Mouse (Mus musculus): ENCODE results near the gene Lgr4. TPM values are rescaled to one million over a fixed set of nuclear protein-coding genes. Genes with fewer than 3 reads are reported as not detected.

Lgr4 gene
- polyA plus RNA-seq, 1 experiment: 0.04 TPM

DNA sequence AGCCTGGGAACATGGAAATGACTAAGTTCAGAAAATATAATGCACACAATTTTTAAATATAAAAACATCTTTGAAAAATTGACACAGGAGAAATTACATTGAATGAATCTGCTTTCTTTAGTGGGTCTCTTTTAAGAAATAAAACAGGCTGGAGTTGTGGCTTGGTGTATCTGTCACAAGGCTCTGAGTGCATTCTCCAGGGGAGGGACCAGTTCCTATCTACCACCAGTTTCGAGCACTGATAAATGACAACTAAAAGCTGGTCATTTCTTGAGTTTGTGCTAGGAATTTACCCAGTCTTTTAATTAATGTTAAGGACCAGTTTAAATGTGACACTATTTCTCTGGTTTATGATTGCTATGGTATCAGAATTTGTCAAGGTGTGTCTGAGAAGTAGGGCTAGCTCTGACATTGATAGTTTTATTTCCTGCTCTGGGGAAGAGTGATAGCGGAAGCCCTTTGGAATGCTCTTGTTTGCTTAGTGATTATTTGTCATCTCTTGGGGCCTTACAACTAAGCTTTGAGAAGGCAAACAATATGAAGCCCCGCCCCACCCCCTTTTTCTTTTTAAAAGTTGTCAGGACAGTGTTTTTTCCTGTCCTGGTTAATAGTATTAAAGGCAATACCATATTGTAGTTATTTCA lies 88.3 kb downstream of the Lgr4 start:
- no peak overlapping the region for H3K4me3 ChIP-seq (replicated peaks)
- no peaks in the 10 kb centered on the region for H3K27me3 ChIP-seq (ENCODE audit: control insufficient read depth)
- H3K9me3 ChIP-seq (ENCODE audit: control insufficient read depth, low read length): no peaks in the 10 kb centered on the region
- peaks cover 47% of the 10 kb centered on the region for H3K36me3 ChIP-seq (ENCODE audit: control insufficient read depth)
- peaks cover 48% of the 10 kb centered on the region for H3K4me1 ChIP-seq (ENCODE audit: control insufficient read depth)
- TF ChIP-seq GATA1 (IDR thresholded peaks at IDR 0.05; ENCODE audit: low read length) (no peak), TAL1 (IDR thresholded peaks at IDR 0.05; ENCODE audit: low read length) (no peak)

DNA sequence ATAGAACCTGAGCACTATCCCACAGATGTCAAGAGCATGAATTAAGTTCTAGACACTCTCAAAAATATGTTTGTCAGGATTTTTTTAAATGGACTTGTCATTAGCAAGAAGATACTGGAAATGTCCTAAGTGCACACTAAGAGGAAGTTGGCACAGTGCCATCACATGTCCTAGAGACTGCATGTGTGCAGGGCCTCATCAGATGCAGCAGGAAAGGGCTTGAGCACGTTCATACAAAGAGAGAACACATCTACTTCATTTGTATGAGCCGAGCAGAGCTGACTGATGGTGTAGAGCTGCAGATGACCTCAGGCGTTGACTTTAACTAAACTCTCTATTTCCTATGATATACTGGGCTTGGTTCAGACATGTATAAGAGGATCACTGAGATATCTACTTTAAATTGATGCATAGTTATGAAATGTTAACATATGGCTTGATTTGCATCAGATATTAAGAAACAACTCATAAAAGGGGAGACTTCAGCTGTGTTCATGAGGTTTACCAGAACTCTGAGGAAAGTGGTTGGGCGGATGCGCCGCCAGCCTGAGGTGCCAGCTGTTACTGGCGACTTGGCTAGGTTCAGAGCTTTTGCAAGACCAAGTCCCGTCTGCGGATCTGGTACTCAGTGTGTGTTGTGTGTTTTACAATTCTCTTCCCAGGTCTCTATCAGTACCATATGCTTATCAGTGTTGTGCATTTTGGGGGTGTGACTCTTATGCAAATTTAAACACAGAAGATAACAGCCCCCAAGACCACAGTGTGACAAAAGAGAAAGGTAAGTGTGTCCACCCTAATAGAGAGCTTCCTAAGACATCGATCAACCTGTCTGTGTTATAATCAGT lies 90.2 kb downstream of the Lgr4 start:
- H3K9me3 ChIP-seq (ENCODE audit: control insufficient read depth, low read length): no peaks in the 10 kb centered on the region
- no peaks in the 10 kb centered on the region for H3K27me3 ChIP-seq (ENCODE audit: control insufficient read depth)
- TF ChIP-seq GATA1 (IDR thresholded peaks at IDR 0.05; ENCODE audit: low read length) (peak; percentile 47; the same call in 1 of the 2 replicates), TAL1 (IDR thresholded peaks at IDR 0.05; ENCODE audit: low read length) (peak; percentile 35; the same call in 1 of the 3 replicates)
- peaks cover 48% of the 10 kb centered on the region for H3K4me1 ChIP-seq (ENCODE audit: control insufficient read depth)
- H3K36me3 ChIP-seq (ENCODE audit: control insufficient read depth): peaks cover 47% of the 10 kb centered on the region
- H3K4me3 ChIP-seq (replicated peaks): peak overlapping the region; percentile 21

DNA sequence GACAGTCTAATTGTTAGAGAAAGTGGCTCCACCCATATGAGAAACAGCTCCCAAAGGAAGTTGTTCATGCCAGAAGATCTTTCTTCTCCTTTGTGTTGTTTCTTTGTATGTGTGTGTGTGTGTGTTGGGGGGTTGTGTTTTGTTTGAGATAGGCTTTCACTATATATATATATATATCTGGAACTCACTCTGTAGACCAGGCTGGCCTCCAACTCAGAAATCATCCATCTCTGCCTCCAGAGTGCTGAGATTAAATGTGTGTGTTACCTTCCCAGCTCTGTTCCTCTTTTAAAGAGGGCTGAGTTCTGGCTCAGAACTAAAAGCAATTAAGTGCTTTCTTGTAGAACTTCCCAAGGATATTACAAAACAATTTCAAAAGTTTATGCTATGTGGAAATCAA lies 92.0 kb downstream of the Lgr4 start:
- TF ChIP-seq TAL1 (IDR thresholded peaks at IDR 0.05; ENCODE audit: low read length) (no peak), GATA1 (IDR thresholded peaks at IDR 0.05; ENCODE audit: low read length) (no peak)
- Histone ChIP-seq H3K27me3 (ENCODE audit: control insufficient read depth) (no peaks in the 10 kb centered on the region), H3K4me3 (replicated peaks) (no peak overlapping the region), H3K9me3 (ENCODE audit: control insufficient read depth, low read length) (no peaks in the 10 kb centered on the region), H3K36me3 (ENCODE audit: control insufficient read depth) (peaks cover 53% of the 10 kb centered on the region), H3K4me1 (ENCODE audit: control insufficient read depth) (peaks cover 48% of the 10 kb centered on the region)

DNA sequence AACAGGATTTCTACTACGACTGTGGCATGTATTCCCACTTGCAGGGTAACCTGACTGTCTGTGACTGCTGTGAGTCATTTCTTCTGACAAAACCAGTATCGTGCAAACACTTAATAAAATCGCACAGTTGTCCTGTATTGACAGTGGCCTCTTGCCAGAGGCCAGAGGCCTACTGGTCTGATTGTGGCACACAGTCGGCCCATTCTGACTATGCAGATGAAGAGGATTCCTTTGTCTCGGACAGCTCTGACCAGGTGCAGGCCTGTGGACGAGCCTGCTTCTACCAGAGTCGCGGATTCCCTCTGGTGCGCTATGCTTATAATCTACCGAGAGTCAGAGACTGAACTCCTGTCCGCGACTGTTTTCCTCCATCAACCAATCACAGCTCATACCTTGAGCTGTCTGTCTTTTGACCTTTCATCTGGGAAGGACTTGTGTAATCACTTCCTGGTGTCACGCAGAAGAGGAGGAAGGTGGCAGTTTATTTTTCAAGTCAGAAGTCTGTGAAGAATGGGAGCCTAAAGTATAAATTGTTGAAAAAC lies 94.8 kb downstream of the Lgr4 start:
- H3K9me3 ChIP-seq (ENCODE audit: control insufficient read depth, low read length): no peaks in the 10 kb centered on the region

DNA sequence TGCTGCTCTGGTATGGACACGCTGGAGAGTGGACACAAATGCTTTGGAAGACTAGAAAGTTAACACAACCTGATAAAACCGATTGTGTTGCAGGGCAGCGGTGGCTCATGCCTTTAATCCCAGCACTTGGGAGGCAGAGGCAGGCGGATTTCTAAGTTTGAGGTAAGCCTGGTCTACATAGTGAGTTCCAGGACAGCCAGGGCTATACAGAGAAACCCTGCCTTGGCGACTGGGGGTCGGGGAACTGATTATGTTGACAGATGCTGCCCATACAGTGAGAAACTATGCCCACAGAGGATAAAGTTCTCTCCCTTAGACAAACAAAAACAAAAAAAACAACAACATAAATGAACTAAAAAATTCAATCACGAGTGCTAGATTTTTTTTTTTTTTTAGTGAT lies 99.6 kb downstream of the Lgr4 start:
- H3K4me3 ChIP-seq (replicated peaks): peak overlapping the region; percentile 95
- peaks cover 42% of the 10 kb centered on the region for H3K36me3 ChIP-seq (ENCODE audit: control insufficient read depth)
- no peaks in the 10 kb centered on the region for H3K27me3 ChIP-seq (ENCODE audit: control insufficient read depth)
- no peaks in the 10 kb centered on the region for H3K9me3 ChIP-seq (ENCODE audit: control insufficient read depth, low read length)
- H3K4me1 ChIP-seq (ENCODE audit: control insufficient read depth): peaks cover 45% of the 10 kb centered on the region
- TF ChIP-seq TAL1 (IDR thresholded peaks at IDR 0.05; ENCODE audit: low read length) (no peak), GATA1 (IDR thresholded peaks at IDR 0.05; ENCODE audit: low read length) (no peak)

More for the DNA sequence above, 94.8 kb downstream of the Lgr4 start:
- H3K27me3 ChIP-seq (ENCODE audit: control insufficient read depth): no peaks in the 10 kb centered on the region
- H3K36me3 ChIP-seq (ENCODE audit: control insufficient read depth): peaks cover 40% of the 10 kb centered on the region
- no peak overlapping the region for H3K4me3 ChIP-seq (replicated peaks)
- peaks cover 33% of the 10 kb centered on the region for H3K4me1 ChIP-seq (ENCODE audit: control insufficient read depth)
- TF ChIP-seq TAL1 (IDR thresholded peaks at IDR 0.05; ENCODE audit: low read length) (no peak), GATA1 (IDR thresholded peaks at IDR 0.05; ENCODE audit: low read length) (no peak)

DNA sequence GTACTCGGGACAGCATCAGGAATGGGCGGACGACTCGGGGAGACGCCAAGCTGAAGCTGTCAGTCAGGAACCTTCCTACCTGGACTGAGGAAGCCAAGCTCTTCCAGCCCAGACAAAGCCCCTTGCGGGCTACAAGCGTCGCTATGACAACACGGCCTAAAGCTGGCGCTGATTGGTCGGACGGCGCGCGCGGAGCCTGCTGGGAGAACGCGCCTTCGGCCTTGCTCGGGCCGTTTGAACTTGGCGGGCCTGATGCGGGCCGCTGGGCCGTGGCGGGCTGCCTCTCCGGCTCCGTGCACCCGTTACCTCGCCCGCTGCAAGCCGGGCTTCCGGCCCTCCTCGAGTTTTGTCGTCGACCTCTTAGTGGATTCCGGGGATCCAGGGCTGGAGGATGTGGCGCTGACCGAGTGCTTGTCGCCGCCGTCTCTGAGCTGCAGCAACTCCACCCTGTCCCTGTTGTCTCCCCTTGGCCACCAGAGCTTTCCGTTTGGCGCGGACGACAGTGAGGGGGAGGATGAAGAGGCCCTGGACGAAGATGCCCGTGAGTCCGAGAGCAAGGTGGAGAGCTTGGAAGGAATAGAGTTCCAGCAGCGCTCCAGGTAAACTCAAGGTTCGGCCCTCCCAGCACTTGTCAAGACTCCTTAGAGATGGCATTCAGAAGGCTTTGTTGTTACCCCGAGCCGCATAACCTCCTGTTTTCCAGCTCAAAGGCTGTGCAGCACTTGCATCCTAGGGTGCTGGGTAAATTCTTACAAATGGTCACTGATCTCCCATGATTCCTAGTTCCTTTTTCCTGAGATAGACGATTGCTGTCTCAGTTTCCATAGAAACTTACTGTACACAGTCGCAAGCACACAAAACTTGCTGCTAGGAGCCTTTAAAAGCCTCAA lies 100.4 kb downstream of the Lgr4 start, which contains the start of gene Ccdc34:
Ccdc34 (plus strand) TSS at position 202 of the 890 bp plus-strand sequence.
- Histone ChIP-seq H3K4me1 (ENCODE audit: control insufficient read depth) (peaks cover 45% of the 10 kb centered on the region), H3K27me3 (ENCODE audit: control insufficient read depth) (no peaks in the 10 kb centered on the region), H3K36me3 (ENCODE audit: control insufficient read depth) (peaks cover 45% of the 10 kb centered on the region), H3K9me3 (ENCODE audit: control insufficient read depth, low read length) (no peaks in the 10 kb centered on the region), H3K4me3 (replicated peaks) (peak within 1 kb of the TSS; percentile 95)
- TF ChIP-seq GATA1 (IDR thresholded peaks at IDR 0.05; ENCODE audit: low read length) (no peak), TAL1 (IDR thresholded peaks at IDR 0.05; ENCODE audit: low read length) (no peak)

DNA sequence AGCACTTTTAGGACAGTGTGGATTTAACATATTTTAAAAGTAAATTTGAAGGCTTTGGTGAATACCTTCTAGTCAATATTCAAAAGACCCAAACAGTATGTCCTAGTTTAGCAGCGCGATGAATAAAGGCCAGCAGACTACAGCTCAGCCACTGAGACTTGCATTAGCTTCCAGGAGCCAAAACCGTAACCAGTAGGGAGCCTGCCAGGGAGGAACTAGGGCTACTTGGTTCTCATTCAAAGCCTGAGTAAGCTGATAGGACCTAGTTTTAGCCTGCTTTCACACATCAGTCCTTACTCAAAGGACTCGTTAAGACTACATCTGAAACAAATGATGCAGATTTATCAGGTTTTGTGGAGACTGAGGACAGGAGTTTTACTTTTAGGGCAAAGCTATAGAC lies 102.2 kb downstream of the Lgr4 start:
- Histone ChIP-seq H3K4me3 (replicated peaks) (peak overlapping the region; percentile 95), H3K9me3 (ENCODE audit: control insufficient read depth, low read length) (no peaks in the 10 kb centered on the region), H3K4me1 (ENCODE audit: control insufficient read depth) (peaks cover 45% of the 10 kb centered on the region), H3K36me3 (ENCODE audit: control insufficient read depth) (peaks cover 47% of the 10 kb centered on the region), H3K27me3 (ENCODE audit: control insufficient read depth) (no peaks in the 10 kb centered on the region)
- TF ChIP-seq TAL1 (IDR thresholded peaks at IDR 0.05; ENCODE audit: low read length) (no peak), GATA1 (IDR thresholded peaks at IDR 0.05; ENCODE audit: low read length) (no peak)

DNA sequence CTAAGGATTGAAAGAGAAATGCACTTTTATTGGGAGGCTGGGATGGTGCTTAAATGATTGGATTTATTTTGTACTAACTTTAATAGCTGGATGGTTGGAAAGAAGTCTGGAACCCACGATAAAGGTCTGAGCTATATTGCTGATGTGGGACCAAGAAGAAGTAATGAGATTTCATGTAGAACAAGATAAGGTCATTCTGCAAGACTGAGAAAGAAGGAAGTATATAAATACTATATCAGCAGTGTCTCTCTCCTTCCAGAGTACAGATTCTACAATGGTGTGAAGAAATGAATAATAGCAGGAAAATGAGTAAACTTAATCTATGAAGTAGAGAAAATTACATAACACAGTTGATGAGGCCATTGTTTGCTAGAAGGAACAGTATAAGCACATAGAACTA lies 103.0 kb downstream of the Lgr4 start:
- H3K4me1 ChIP-seq (ENCODE audit: control insufficient read depth): peaks cover 41% of the 10 kb centered on the region
- H3K9me3 ChIP-seq (ENCODE audit: control insufficient read depth, low read length): no peaks in the 10 kb centered on the region
- no peaks in the 10 kb centered on the region for H3K27me3 ChIP-seq (ENCODE audit: control insufficient read depth)
- peaks cover 47% of the 10 kb centered on the region for H3K36me3 ChIP-seq (ENCODE audit: control insufficient read depth)
- no peak for TF ChIP-seq TAL1 (IDR thresholded peaks at IDR 0.05; ENCODE audit: low read length)
- no peak for TF ChIP-seq GATA1 (IDR thresholded peaks at IDR 0.05; ENCODE audit: low read length)
- no peak overlapping the region for H3K4me3 ChIP-seq (replicated peaks)
